Mouse (Mus musculus): ENCODE results near the gene Spata45. TPM values are rescaled to one million over a fixed set of nuclear protein-coding genes. Genes with fewer than 3 reads are reported as not detected.

The Spata45 gene
- total and polyA plus RNA-seq, 3 experiments, result 0.76 TPM; not detected in 2

GRCm38 (mm10) chr1:191086304-191086878 lies 50.0 kb downstream of the Spata45 start:
- peaks cover 18 to 29% of the 10 kb centered on the region in 2 experiments for H3K36me3 ChIP-seq (replicated peaks in 1 of 2; ENCODE audit: control insufficient read depth in 1 of 2, insufficient read depth in 1 of 2, low read length in 1 of 2)
- H3K79me2 ChIP-seq (replicated peaks; ENCODE audit: control insufficient read depth, extremely low read depth, insufficient read depth, poor library complexity, severe bottlenecking), result no peaks in the 10 kb centered on the region
- H3K27me3 ChIP-seq (replicated peaks), result no peaks in the 10 kb centered on the region
- in situ Hi-C loops (cut with MboI; ENCODE audit: low pct_ligation_motif_present, low pct_unique_long_range_greater_than_20kb, low sequenced_read_pairs) (loop anchor here (5.0 kb wide), 1 partner anchor 144 kb away; no protein-coding TSS in a partner anchor), dilution Hi-C loops (cut with MboI; ENCODE audit: extremely low pct_ligation_motif_present, extremely low pct_unique_long_range_greater_than_20kb, low sequenced_read_pairs) (no loop called here)
- peak overlapping the region; percentile 84 for H3K4me2 ChIP-seq (ENCODE audit: insufficient read depth, low read depth, poor library complexity, severe bottlenecking)
- H3K4me3 ChIP-seq (replicated peaks in 1 of 3; ENCODE audit: low read depth in 2 of 3, low read length in 2 of 3, poor library complexity in 1 of 3), result no peak overlapping the region
- TF ChIP-seq GABPA (IDR thresholded peaks at IDR 0.05; ENCODE audit: insufficient replicate concordance, low read depth, low read length), result no peak
- TF ChIP-seq TBP (conservative IDR thresholded peaks at IDR 0.05; ENCODE audit: low read depth, low read length), result 0 out of 2 replicates have a peak, but pooled peaks have one; percentile 4
- TF ChIP-seq POLR2A (IDR thresholded peaks at IDR 0.05; ENCODE audit: low read depth, low read length), result no peak
- TF ChIP-seq EP300 (IDR thresholded peaks at IDR 0.05; ENCODE audit: low read length), result 0 out of 2 replicates have a peak, but pooled peaks have one; percentile 57
- TF ChIP-seq UBTF (IDR thresholded peaks at IDR 0.05; ENCODE audit: low read depth, low read length), result no peak
- 0 out of 2 replicates have a peak, but pooled peaks have one; percentile 5 for TF ChIP-seq TCF12 (IDR thresholded peaks at IDR 0.05; ENCODE audit: low read depth, low read length)
- TF ChIP-seq MXI1 (IDR thresholded peaks at IDR 0.05; ENCODE audit: low read depth, low read length), result peak; percentile 24; the same call in 1 of the 2 replicates
- TF ChIP-seq MEF2A (IDR thresholded peaks at IDR 0.05; ENCODE audit: borderline replicate concordance, low read depth, low read length), result peak; percentile 33; the same call in 1 of the 2 replicates
- TF ChIP-seq MAX (IDR thresholded peaks at IDR 0.05; ENCODE audit: low read length), result peak; percentile 61
- no peak for TF ChIP-seq RAD21 (IDR thresholded peaks at IDR 0.05; ENCODE audit: low read depth, low read length)
- peak; percentile 8; the same call in 1 of the 2 replicates for TF ChIP-seq SMC3 (IDR thresholded peaks at IDR 0.05; ENCODE audit: low read depth, low read length)
- TF ChIP-seq MAZ (IDR thresholded peaks at IDR 0.05; ENCODE audit: low read depth, low read length), result peak; percentile 50; the same call in 1 of the 2 replicates
- peak; percentile 99 for TF ChIP-seq MAFK (IDR thresholded peaks at IDR 0.05; ENCODE audit: insufficient replicate concordance, low read length)
- TF ChIP-seq USF2 (conservative IDR thresholded peaks at IDR 0.05; ENCODE audit: low read depth, low read length), result peak; percentile 30; the same call in 1 of the 2 replicates
- peak; percentile 47; the same call in 1 of the 2 replicates for TF ChIP-seq MYC (IDR thresholded peaks at IDR 0.05; ENCODE audit: low read depth, low read length)
- peak; percentile 73 for TF ChIP-seq ETS1 (conservative IDR thresholded peaks at IDR 0.05; ENCODE audit: low read depth, low read length)
- TF ChIP-seq SIN3A (IDR thresholded peaks at IDR 0.05; ENCODE audit: low read length), result peak; percentile 47
- TF ChIP-seq JUN (IDR thresholded peaks at IDR 0.05; ENCODE audit: insufficient read depth, low read depth, low read length), result no peak
- peak; percentile 78 for TF ChIP-seq CHD2 (IDR thresholded peaks at IDR 0.05; ENCODE audit: low read length)
- peak; percentile 81 for TF ChIP-seq BHLHE40 (IDR thresholded peaks at IDR 0.05; ENCODE audit: low read depth, low read length)
- 0 out of 2 replicates have a peak, but pooled peaks have one; percentile 31 for TF ChIP-seq NELFE (IDR thresholded peaks at IDR 0.05; ENCODE audit: low read depth, low read length)
- peak; percentile 55 for TF ChIP-seq USF1 (IDR thresholded peaks at IDR 0.05; ENCODE audit: low read depth, low read length)
- peak overlapping the region; percentile 91 for H3K27ac ChIP-seq (ENCODE audit: insufficient read depth, low read depth)
- peaks cover 32 to 70% of the 10 kb centered on the region in 2 experiments for H3K4me1 ChIP-seq (ENCODE audit: control insufficient read depth in 1 of 2, insufficient read depth in 2 of 2)
- peak; percentile 87 for DNase-seq (ENCODE audit: extremely low read depth)
- peak overlapping the region; percentile 37 for H3K9ac ChIP-seq (ENCODE audit: insufficient read depth, low read depth)
- H3K9me3 ChIP-seq (replicated peaks; ENCODE audit: low read length), result no peaks in the 10 kb centered on the region
